Mouse (Mus musculus) stomach, postnatal 0 days (tissue): ENCODE measurements around the gene Znrf3.

ENCODE experiments used
- CTCF ChIP-seq: IDR thresholded peaks from 2 replicates; pipeline ENCODE4 v1.5.1; 2016; ENCODE audit warnings: antibody characterized with exemption, low read depth, mild to moderate bottlenecking, moderate library complexity
- EP300 ChIP-seq: optimal IDR thresholded peaks from 2 replicates; pipeline ENCODE3; 2016; ENCODE audit warnings: antibody characterized with exemption

DNA sequence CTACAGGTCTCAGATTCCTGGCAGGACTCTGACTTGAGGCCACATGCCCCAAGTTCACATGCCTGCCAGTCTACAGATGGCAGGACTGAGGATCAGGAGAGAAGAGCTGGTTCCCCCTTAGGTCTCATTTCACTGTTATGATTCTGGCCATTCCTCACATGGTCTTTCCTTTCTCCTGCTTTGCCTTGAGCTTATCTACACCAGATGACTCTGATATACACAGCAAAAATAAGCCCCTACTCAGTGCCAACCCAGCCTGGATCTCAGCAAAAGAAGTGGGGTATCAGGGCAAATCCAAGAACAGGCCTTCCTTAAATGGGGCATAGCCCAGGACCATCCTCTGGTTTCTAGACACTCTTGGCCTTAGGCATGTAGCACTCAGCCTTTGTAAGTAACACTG is 21.6 kb downstream of the Znrf3 start:
- no peak for TF ChIP-seq CTCF
- TF ChIP-seq EP300 = no peak
